ENCODE assay signal across 11 mouse cellular contexts in genomic region chr4:152266236-152266895, GRCm38 (mm10). TPM values are rescaled to one million over a fixed set of nuclear protein-coding genes. Genes with fewer than 3 reads are reported as not detected.
DNase-seq lines count a peak whose midpoint lies in the region; ATAC-seq lines count a peak whose summit lies in the region.
"Had no signal": no experiment of that assay in that cellular context is flagged by ENCODE, and none has a peak within 500 bp of the region (broad histone marks: within the 10 kb centered on the region; RNA-seq: fewer than 3 reads in every experiment).

No protein-coding gene starts in this region.

- peaks cover 4% of the 10 kb centered on the region; the same call in 1 of the 2 replicates for H3K4me1 ChIP-seq in midbrain, embryonic 16.5 days (ENCODE audit: control insufficient read depth, insufficient read depth, low read length)
- peaks cover 8% of the 10 kb centered on the region; the same call in 1 of the 2 replicates for H3K4me1 ChIP-seq in midbrain, embryonic 15.5 days

- H3K9me3 ChIP-seq in midbrain, embryonic 16.5 days (replicated peaks; ENCODE audit: control insufficient read depth, low read length, poor library complexity, severe bottlenecking): no peaks in the 10 kb centered on the region
- H3K9me3 ChIP-seq in midbrain, embryonic 15.5 days: no peaks in the 10 kb centered on the region
- H3K9me3 ChIP-seq: liver, embryonic 13.5 days had no signal

- peak overlapping the region; percentile 40; the same call in 1 of the 2 replicates for H3K27ac ChIP-seq in midbrain, embryonic 16.5 days (ENCODE audit: low read length)
- no peak overlapping the region for H3K27ac ChIP-seq in midbrain, embryonic 15.5 days
- H3K27ac ChIP-seq: kidney, postnatal 0 days; liver, embryonic 13.5 days had no signal

- WGBS in midbrain, embryonic 16.5 days: 69% methylated on average over 10 of the region's 10 CpGs
- 62% methylated on average over 10 of the region's 10 CpGs for WGBS in midbrain, embryonic 15.5 days

- H3K27me3 ChIP-seq in midbrain, embryonic 16.5 days (ENCODE audit: control insufficient read depth, insufficient read depth, low read depth, low read length): peaks cover under 1% of the 10 kb centered on the region; the same call in 1 of the 2 replicates
- H3K27me3 ChIP-seq in midbrain, embryonic 15.5 days (replicated peaks): peaks cover 5% of the 10 kb centered on the region; the same call in 1 of the 2 replicates

- no peak overlapping the region for H3K9ac ChIP-seq in midbrain, embryonic 16.5 days (ENCODE audit: low read depth, low read length)
- no peak overlapping the region for H3K9ac ChIP-seq in midbrain, embryonic 15.5 days
- H3K9ac ChIP-seq: liver, embryonic 13.5 days had no signal

- DNase-seq in cerebellum, adult 11-12 months: peak; percentile 90
- no peak for DNase-seq in cerebellum, postnatal 4 days (ENCODE audit: low spot score in 2 of 2)
- DNase-seq in gastrocnemius, adult 18-20 months (ENCODE audit: low spot score): peak; percentile 79
- DNase-seq in layer of hippocampus, postnatal 36 days: peak; percentile 58 to 62
- DNase-seq in thymus, postnatal 25 days: no peak
- no peak for DNase-seq in ovary, adult 18-20 months (ENCODE audit: low spot score)
- DNase-seq: B cell, adult 2 months; liver, embryonic 13.5 days had no signal

- 0 out of 2 replicates have a peak, but pooled peaks cover 4% of the 10 kb centered on the region for H3K36me3 ChIP-seq in midbrain, embryonic 16.5 days (ENCODE audit: control insufficient read depth, insufficient read depth, low read length)
- H3K36me3 ChIP-seq in midbrain, embryonic 15.5 days (replicated peaks): no peaks in the 10 kb centered on the region
- H3K36me3 ChIP-seq: liver, embryonic 13.5 days had no signal

- H3K4me2 ChIP-seq in midbrain, embryonic 16.5 days (ENCODE audit: low read length): no peak overlapping the region
- H3K4me2 ChIP-seq in midbrain, embryonic 15.5 days: no peak overlapping the region
- H3K4me2 ChIP-seq: liver, embryonic 13.5 days had no signal

- ATAC-seq in midbrain, embryonic 16.5 days: no peak
- ATAC-seq in midbrain, embryonic 15.5 days (replicated peaks): no peak

- H3K4me3 ChIP-seq in midbrain, embryonic 16.5 days (ENCODE audit: low read depth, low read length): no peak overlapping the region
- H3K4me3 ChIP-seq in midbrain, embryonic 15.5 days: no peak overlapping the region
- H3K4me3 ChIP-seq: liver, embryonic 13.5 days had no signal

RNA-seq across cellular contexts. Expression of gene Gpr153, which starts 7.7 kb away (rescaled TPM):
- 13.8 and 16.2 TPM in 2 replicates for polyA plus RNA-seq in midbrain, embryonic 16.5 days (2015; fragmentation: Nextera tagmentation; extraction: Ambion mirVana)
- polyA plus RNA-seq in midbrain, embryonic 15.5 days (2015; fragmentation: Nextera tagmentation; extraction: Ambion mirVana): 15.6 and 16.6 TPM in 2 replicates
- total RNA-seq in gastrocnemius, adult 18-20 months (2021): 1 to 10 TPM; 3.4 to 4.5 TPM
- 1 to 10 TPM; 5.3 to 6.1 TPM for total RNA-seq in layer of hippocampus, postnatal 36 days (2021)

RNA-seq across cellular contexts. Expression of gene Hes3, which starts 25.1 kb away (rescaled TPM):
- polyA plus RNA-seq in midbrain, embryonic 16.5 days (2015; fragmentation: Nextera tagmentation; extraction: Ambion mirVana): 0.19 and 0.41 TPM in 2 replicates
- polyA plus RNA-seq in midbrain, embryonic 15.5 days (2015; fragmentation: Nextera tagmentation; extraction: Ambion mirVana): 0.67 and 0.69 TPM in 2 replicates
- not detected for total RNA-seq in gastrocnemius, adult 18-20 months (2021)
- total RNA-seq in layer of hippocampus, postnatal 36 days (2021): not detected
- polyA plus RNA-seq: kidney, postnatal 0 days; liver, embryonic 13.5 days had no signal

RNA-seq across cellular contexts. Expression of gene Icmt, which starts 30.7 kb away (rescaled TPM):
- polyA plus RNA-seq in midbrain, embryonic 16.5 days (2015; fragmentation: Nextera tagmentation; extraction: Ambion mirVana): 20.6 and 20.7 TPM in 2 replicates
- 20.4 and 24.5 TPM in 2 replicates for polyA plus RNA-seq in midbrain, embryonic 15.5 days (2015; fragmentation: Nextera tagmentation; extraction: Ambion mirVana)
- total RNA-seq in gastrocnemius, adult 18-20 months (2021): 10 to 100 TPM; 19.8 to 19.9 TPM
- total RNA-seq in layer of hippocampus, postnatal 36 days (2021): 10 to 100 TPM; 43.9 to 44.7 TPM

RNA-seq across cellular contexts. Expression of gene Rnf207, which starts 52.4 kb away (rescaled TPM):
- 6.4 and 9.5 TPM in 2 replicates for polyA plus RNA-seq in midbrain, embryonic 16.5 days (2015; fragmentation: Nextera tagmentation; extraction: Ambion mirVana)
- 8.0 and 8.6 TPM in 2 replicates for polyA plus RNA-seq in midbrain, embryonic 15.5 days (2015; fragmentation: Nextera tagmentation; extraction: Ambion mirVana)
- total RNA-seq in gastrocnemius, adult 18-20 months (2021): not detected
- 1 to 10 TPM; 4.7 to 6.1 TPM for total RNA-seq in layer of hippocampus, postnatal 36 days (2021)

RNA-seq across cellular contexts. Expression of gene Rpl22, which starts 59.2 kb away (rescaled TPM):
- 117 and 136 TPM in 2 replicates for polyA plus RNA-seq in midbrain, embryonic 16.5 days (2015; fragmentation: Nextera tagmentation; extraction: Ambion mirVana)
- 127 and 133 TPM in 2 replicates for polyA plus RNA-seq in midbrain, embryonic 15.5 days (2015; fragmentation: Nextera tagmentation; extraction: Ambion mirVana)
- 100 to 1,000 TPM; 249 to 251 TPM for total RNA-seq in gastrocnemius, adult 18-20 months (2021)
- 100 to 1,000 TPM; 203 TPM for total RNA-seq in layer of hippocampus, postnatal 36 days (2021)

Comparison
In these comparisons a context has a peak if more than half of its experiments do, and no peak if none do; other contexts are left out.
1. DNase-seq: peak in cerebellum, adult 11-12 months (single experiment), gastrocnemius, adult 18-20 months (single experiment) and layer of hippocampus, postnatal 36 days (2 of 2); none in cerebellum, postnatal 4 days (0 of 2), thymus, postnatal 25 days (single experiment) and ovary, adult 18-20 months (single experiment).